Mouse (Mus musculus): Measurements from ENCODE around the gene Bcam. TPM values are rescaled to one million over a fixed set of nuclear protein-coding genes. Genes with fewer than 3 reads are reported as not detected.

The Bcam gene
- total RNA-seq, 2 experiments from 2014 or later = 6.8 to 7.4 TPM

GRCm38 (mm10) chr7:19755851-19756786 is 14.7 kb downstream of the Bcam start:
- intact Hi-C loops (cut with DNase I) = no loop called here
- DNase-seq = no peak

GRCm38 (mm10) chr7:19755008-19755407 is 15.8 kb downstream of the Bcam start:
- intact Hi-C loops (cut with DNase I) = no loop called here
- DNase-seq = no peak

GRCm38 (mm10) chr7:19754065-19754464 is 16.8 kb downstream of the Bcam start:
- no peak for DNase-seq
- intact Hi-C loops (cut with DNase I) = loop anchor here (5.0 kb wide), 1 partner anchor 33 kb away; no protein-coding TSS in a partner anchor

- no peak for DNase-seq
Observed at GRCm38 (mm10) chr7:19753587-19753986, 17.2 kb downstream of the Bcam start.

GRCm38 (mm10) chr7:19752652-19753051 is 18.2 kb downstream of the Bcam start:
- no peak for DNase-seq
- intact Hi-C loops (cut with DNase I) = loop anchor here (5.0 kb wide), 1 partner anchor 35 kb away; no protein-coding TSS in a partner anchor

More at GRCm38 (mm10) chr7:19753587-19753986, 17.2 kb downstream of the Bcam start:
- intact Hi-C loops (cut with DNase I) = loop anchor here (5.0 kb wide), 1 partner anchor 34 kb away; no protein-coding TSS in a partner anchor

GRCm38 (mm10) chr7:19751070-19751383 is 19.8 kb downstream of the Bcam start:
- intact Hi-C loops (cut with DNase I) = loop anchor here (5.0 kb wide), 1 partner anchor 36 kb away; no protein-coding TSS in a partner anchor
- no peak for DNase-seq

- DNase-seq = peak; percentile 85
- intact Hi-C loops (cut with DNase I) = loop anchor here (5.0 kb wide), 1 partner anchor 37 kb away; no protein-coding TSS in a partner anchor
Observed at GRCm38 (mm10) chr7:19750217-19751069, 20.4 kb downstream of the Bcam start, which contains the start of gene Nectin2. Nectin2 (minus strand) TSS chr7:19750483.

- peak; percentile 97 for DNase-seq
- intact Hi-C loops (cut with DNase I) = loop anchor here (5.0 kb wide), 1 partner anchor 38 kb away; no protein-coding TSS in a partner anchor
Observed at GRCm38 (mm10) chr7:19749389-19750216, 21.2 kb downstream of the Bcam start.

GRCm38 (mm10) chr7:19748219-19749195 is 22.3 kb downstream of the Bcam start:
- intact Hi-C loops (cut with DNase I) = no loop called here
- DNase-seq = peak; percentile 39

GRCm38 (mm10) chr7:19747420-19748218 is 23.2 kb downstream of the Bcam start:
- no peak for DNase-seq
- intact Hi-C loops (cut with DNase I) = no loop called here

- peak; percentile 23 for DNase-seq
- intact Hi-C loops (cut with DNase I) = no loop called here
Observed at GRCm38 (mm10) chr7:19746426-19747201, 24.2 kb downstream of the Bcam start.

- intact Hi-C loops (cut with DNase I) = no loop called here
- no peak for DNase-seq
Observed at GRCm38 (mm10) chr7:19745971-19746370, 24.8 kb downstream of the Bcam start.

- intact Hi-C loops (cut with DNase I) = no loop called here
- DNase-seq = no peak
Observed at GRCm38 (mm10) chr7:19744590-19745385, 26.0 kb downstream of the Bcam start.

GRCm38 (mm10) chr7:19743791-19744190 is 27.0 kb downstream of the Bcam start:
- DNase-seq = no peak
- intact Hi-C loops (cut with DNase I) = no loop called here

GRCm38 (mm10) chr7:19742468-19742867 is 28.3 kb downstream of the Bcam start:
- intact Hi-C loops (cut with DNase I) = no loop called here
- DNase-seq = no peak

GRCm38 (mm10) chr7:19741329-19742031 is 29.3 kb downstream of the Bcam start:
- no peak for DNase-seq
- intact Hi-C loops (cut with DNase I) = no loop called here

All from left cerebral cortex, postnatal 4 days (tissue).